Comparison of ENCODE assay signal across 8 mouse cellular contexts in genomic region chr7:68580650-68581049, GRCm38 (mm10).
DNase-seq lines count a peak whose midpoint lies in the region; ATAC-seq and TF ChIP-seq lines count a peak whose summit lies in the region.

No protein-coding gene starts in this region.

- H3K4me3 ChIP-seq in neural tube, embryonic 15.5 days (replicated peaks), result no peak overlapping the region
- no peak overlapping the region for H3K4me3 ChIP-seq in heart, postnatal 0 days (ENCODE audit: low read depth, low read length)

- H3K27ac ChIP-seq in neural tube, embryonic 15.5 days (replicated peaks), result no peak overlapping the region
- H3K27ac ChIP-seq in heart, postnatal 0 days (ENCODE audit: low read depth), result no peak overlapping the region

- peak; percentile 51 for DNase-seq in neural tube, embryonic 10.5 days (ENCODE audit: extremely low spot score, low spot score)
- DNase-seq in adrenal gland, adult 18-20 months (ENCODE audit: low spot score in 2 of 2), result peak; percentile 51 to 58
- DNase-seq in cerebellum, postnatal 14 days, result peak; percentile 82 to 86
- DNase-seq in heart, postnatal 0 days (ENCODE audit: low spot score), result no peak
- DNase-seq in left cerebral cortex, postnatal 25 days (ENCODE audit: low spot score in 2 of 2), result peak; percentile 34 to 53
- DNase-seq in right cerebral cortex, adult 2 months (ENCODE audit: low spot score in 2 of 2), result peak; percentile 56 to 71
- no peak for DNase-seq in yolk sac, embryonic 10.5 days (ENCODE audit: low spot score)

- no peak overlapping the region for H3K9ac ChIP-seq in neural tube, embryonic 15.5 days (replicated peaks)
- no peak overlapping the region for H3K9ac ChIP-seq in heart, postnatal 0 days (replicated peaks; ENCODE audit: low read depth, low read length)

- no peaks in the 10 kb centered on the region for H3K9me3 ChIP-seq in neural tube, embryonic 15.5 days (replicated peaks)
- H3K9me3 ChIP-seq in heart, postnatal 0 days (replicated peaks; ENCODE audit: control insufficient read depth, low read length), result no peaks in the 10 kb centered on the region

- TF ChIP-seq EP300 in heart, postnatal 0 days (IDR thresholded peaks at IDR 0.05; ENCODE audit: low read depth), result no peak

- intact Hi-C loops in left cerebral cortex, postnatal 25 days (cut with DNase I), result loop anchor here (2.0 kb wide), 1 partner anchor 250 kb away; no protein-coding TSS in a partner anchor

- ATAC-seq in neural tube, embryonic 15.5 days (ENCODE audit: low FRiP score), result no peak
- ATAC-seq in heart, postnatal 0 days (ENCODE audit: insufficient read depth, low read depth), result no peak

- peaks cover 19% of the 10 kb centered on the region for H3K27me3 ChIP-seq in neural tube, embryonic 15.5 days (replicated peaks)
- H3K27me3 ChIP-seq in heart, postnatal 0 days (ENCODE audit: control insufficient read depth, insufficient read depth, low read length), result peaks cover 10% of the 10 kb centered on the region

- no peaks in the 10 kb centered on the region for H3K36me3 ChIP-seq in neural tube, embryonic 15.5 days
- H3K36me3 ChIP-seq in heart, postnatal 0 days (replicated peaks; ENCODE audit: control insufficient read depth, insufficient read depth, low read length), result no peaks in the 10 kb centered on the region

- H3K4me2 ChIP-seq in neural tube, embryonic 15.5 days, result no peak overlapping the region
- no peak overlapping the region for H3K4me2 ChIP-seq in heart, postnatal 0 days (ENCODE audit: low read depth, low read length)

- WGBS in neural tube, embryonic 15.5 days, result 49% methylated on average over 4 of the region's 4 CpGs
- WGBS in heart, postnatal 0 days, result 32% methylated on average over 4 of the region's 4 CpGs

- TF ChIP-seq CTCF in heart, postnatal 0 days (IDR thresholded peaks at IDR 0.05; ENCODE audit: low read depth), result peak; percentile 72

- no peaks in the 10 kb centered on the region for H3K4me1 ChIP-seq in neural tube, embryonic 15.5 days
- no peaks in the 10 kb centered on the region for H3K4me1 ChIP-seq in heart, postnatal 0 days (ENCODE audit: control insufficient read depth, insufficient read depth)

Comparison
In these comparisons a context has a peak if more than half of its experiments do, and no peak if none do; other contexts are left out.
1. DNase-seq: peak in neural tube, embryonic 10.5 days (single experiment), adrenal gland, adult 18-20 months (2 of 2), cerebellum, postnatal 14 days (2 of 2), left cerebral cortex, postnatal 25 days (2 of 2) and right cerebral cortex, adult 2 months (2 of 2); none in heart, postnatal 0 days (single experiment) and yolk sac, embryonic 10.5 days (single experiment).